8 mouse cellular contexts compared by ENCODE assay signal in the genomic region with DNA sequence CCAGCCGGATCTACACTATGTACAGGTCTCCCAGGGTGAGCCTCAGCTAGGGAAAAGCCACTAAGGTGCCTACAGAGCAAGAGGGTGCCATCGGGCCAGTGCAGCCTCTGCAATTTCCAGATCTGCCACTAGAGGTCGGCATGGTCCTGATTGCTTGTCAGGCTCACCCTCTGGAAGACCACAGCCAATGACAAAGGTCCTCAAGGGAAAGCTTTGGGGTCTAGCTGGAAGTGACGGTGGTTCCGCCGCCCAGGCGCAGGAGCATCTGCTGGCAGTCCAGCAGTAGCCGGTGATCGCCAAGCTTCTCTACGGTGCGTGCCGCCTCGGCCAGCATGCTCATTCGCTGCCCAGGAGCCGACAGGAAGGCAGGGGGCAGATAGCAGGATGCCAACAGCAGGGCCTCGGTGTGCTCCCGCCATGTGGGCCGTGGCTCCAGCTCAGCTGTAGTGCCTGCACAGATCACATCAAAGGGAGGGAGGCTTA. TPM values are rescaled to one million over a fixed set of nuclear protein-coding genes. Genes with fewer than 3 reads are reported as not detected.
DNase-seq lines count a peak whose midpoint lies in the region; ATAC-seq and TF ChIP-seq lines count a peak whose summit lies in the region.

No protein-coding gene starts in this region.

- H3K4me3 ChIP-seq in gastrocnemius, adult 2 months = peak overlapping the region; percentile 32
- no peak overlapping the region for H3K4me3 ChIP-seq in hindbrain, embryonic 16.5 days (ENCODE audit: low read length)

- peak overlapping the region; percentile 40; the same call in 1 of the 2 replicates for H3K4me2 ChIP-seq in hindbrain, embryonic 16.5 days (ENCODE audit: low read length)

- H3K27ac ChIP-seq in gastrocnemius, adult 2 months = 0 out of 2 replicates have a peak overlapping the region, but pooled peaks have one; percentile 38
- peak overlapping the region; percentile 81 for H3K27ac ChIP-seq in hindbrain, embryonic 16.5 days (ENCODE audit: low read depth, low read length)

- peaks cover 40% of the 10 kb centered on the region for H3K36me3 ChIP-seq in hindbrain, embryonic 16.5 days (ENCODE audit: control insufficient read depth, insufficient read depth, low read length)

- WGBS in hindbrain, embryonic 16.5 days = 5% methylated on average over 18 of the region's 18 CpGs

- no peaks in the 10 kb centered on the region for H3K9me3 ChIP-seq in hindbrain, embryonic 16.5 days (ENCODE audit: control insufficient read depth, low read length)

- peaks cover 22% of the 10 kb centered on the region for H3K4me1 ChIP-seq in hindbrain, embryonic 16.5 days (ENCODE audit: control insufficient read depth, insufficient read depth, low read depth, low read length)

- peak; percentile 100; the same call in 1 of the 2 replicates for TF ChIP-seq CTCF in gastrocnemius, adult 2 months (IDR thresholded peaks at IDR 0.05)

- H3K27me3 ChIP-seq in hindbrain, embryonic 16.5 days (replicated peaks; ENCODE audit: control insufficient read depth, insufficient read depth, low read length) = no peaks in the 10 kb centered on the region

- peak; percentile 85 for ATAC-seq in common myeloid progenitor, adult 5-6 weeks (replicated peaks; ENCODE audit: low read depth, poor library complexity, severe bottlenecking)
- peak; percentile 71 for ATAC-seq in hindbrain, embryonic 16.5 days

- peak overlapping the region; percentile 59 for H3K9ac ChIP-seq in hindbrain, embryonic 16.5 days (ENCODE audit: low read depth, low read length)

- intact Hi-C loops in gastrocnemius, adult 2 months (cut with DNase I) = loop anchor here (1.0 to 5.0 kb wide), 3 partner anchors 93 to 213 kb away; no protein-coding TSS in a partner anchor

- DNase-seq in ZHBTc4 (ENCODE audit: low read depth, low spot score) = peak; percentile 92
- DNase-seq in gastrocnemius, adult 2 months = peak; percentile 92
- peak; percentile 86 for DNase-seq in left cerebral cortex, adult 11 months (ENCODE audit: low spot score)
- peak; percentile 96 for DNase-seq in lung, postnatal 36 days
- peak; percentile 90 for DNase-seq in retina, postnatal 7 days (ENCODE audit: low read depth, low spot score)
- DNase-seq in urinary bladder, adult 18-20 months (ENCODE audit: low spot score in 2 of 2) = peak; percentile 75 to 92

RNA-seq across cellular contexts. Expression of a gene that starts 22.6 kb away (rescaled TPM):
- total RNA-seq in common myeloid progenitor, adult 5-6 weeks (2017) = 32.9 and 58.8 TPM in 2 replicates
- 10 to 100 TPM; 27.5 to 43.4 TPM for total RNA-seq in gastrocnemius, adult 2 months (2021)
- polyA plus RNA-seq in hindbrain, embryonic 16.5 days (2015; fragmentation: Nextera tagmentation; extraction: Ambion mirVana) = 42.5 and 44.8 TPM in 2 replicates
